Mouse (Mus musculus) midbrain, embryonic 16.5 days (tissue): ENCODE data around the gene Rnf114. TPM values are rescaled to one million over a fixed set of nuclear protein-coding genes. Genes with fewer than 3 reads are reported as not detected.

Source experiments
- ATAC-seq: fragments of 200-750 bp; cut with Nextera tagmentation; 2 replicates; pipeline ENCODE4 v1.8.0; 2017; ENCODE audit warnings: moderate TSS enrichment
- H3K27ac ChIP-seq: fragments of 300-500 bp; sonication (generic); 2 replicates; pipeline ENCODE4 v1.5.1; 2014; ENCODE audit warnings: mild to moderate bottlenecking, low read length, mixed read lengths
- H3K27me3 ChIP-seq: fragments of 300-500 bp; sonication (generic); 2 replicates; pipeline ENCODE4 v1.6.1; 2014; ENCODE audit warnings: low read depth, low read length, mixed read lengths; ENCODE audit not compliant: control insufficient read depth, insufficient read depth
- H3K36me3 ChIP-seq: fragments of 300-500 bp; sonication (generic); 2 replicates; pipeline ENCODE4 v1.6.1; 2014; ENCODE audit warnings: mild to moderate bottlenecking, low read length, moderate library complexity, mixed read lengths; ENCODE audit not compliant: control insufficient read depth, insufficient read depth
- H3K4me1 ChIP-seq: fragments of 300-500 bp; sonication (generic); 2 replicates; pipeline ENCODE4 v1.6.1; 2014; ENCODE audit warnings: mild to moderate bottlenecking, low read length, mixed read lengths; ENCODE audit not compliant: control insufficient read depth, insufficient read depth
- H3K4me2 ChIP-seq: fragments of 300-500 bp; sonication (generic); 2 replicates; pipeline ENCODE4 v1.6.1; 2014; ENCODE audit warnings: mild to moderate bottlenecking, low read length, mixed read lengths
- H3K4me3 ChIP-seq: fragments of 300-500 bp; sonication (generic); 2 replicates; pipeline ENCODE4 v1.5.1; 2014; ENCODE audit warnings: low read depth, mild to moderate bottlenecking, low read length, moderate library complexity, mixed read lengths
- H3K9ac ChIP-seq: fragments of 300-500 bp; sonication (generic); 2 replicates; pipeline ENCODE4 v1.6.1; 2014; ENCODE audit warnings: low read depth, low read length, mixed read lengths
- H3K9me3 ChIP-seq: fragments of 300-500 bp; sonication (generic); replicated peaks from 2 replicates; pipeline ENCODE4 v1.6.1; 2014; ENCODE audit warnings: mild to moderate bottlenecking, low read length, mixed read lengths; ENCODE audit not compliant: control insufficient read depth, poor library complexity, severe bottlenecking
- WGBS: fragments of 180-500 bp; shearing (Covaris S2); extraction: QIAGEN DNeasy Blood & Tissue Kit; methylation state at CpG from one replicate; pipeline ENCODE4 v1.1.7; 2014; 5-methylcytosine and 5-hydroxymethylcytosine counted together
- polyA plus RNA-seq: library from polyadenylated mRNA; unstranded; fragments of >200 nt; fragmentation: Nextera tagmentation; extraction: Ambion mirVana; gene quantifications from 2 replicates; pipeline ENCODE4 v1.2.1, GENCODE M21; 2015

The Rnf114 gene
- polyA plus RNA-seq, 1 experiment from 2014 or later: 111 TPM

DNA sequence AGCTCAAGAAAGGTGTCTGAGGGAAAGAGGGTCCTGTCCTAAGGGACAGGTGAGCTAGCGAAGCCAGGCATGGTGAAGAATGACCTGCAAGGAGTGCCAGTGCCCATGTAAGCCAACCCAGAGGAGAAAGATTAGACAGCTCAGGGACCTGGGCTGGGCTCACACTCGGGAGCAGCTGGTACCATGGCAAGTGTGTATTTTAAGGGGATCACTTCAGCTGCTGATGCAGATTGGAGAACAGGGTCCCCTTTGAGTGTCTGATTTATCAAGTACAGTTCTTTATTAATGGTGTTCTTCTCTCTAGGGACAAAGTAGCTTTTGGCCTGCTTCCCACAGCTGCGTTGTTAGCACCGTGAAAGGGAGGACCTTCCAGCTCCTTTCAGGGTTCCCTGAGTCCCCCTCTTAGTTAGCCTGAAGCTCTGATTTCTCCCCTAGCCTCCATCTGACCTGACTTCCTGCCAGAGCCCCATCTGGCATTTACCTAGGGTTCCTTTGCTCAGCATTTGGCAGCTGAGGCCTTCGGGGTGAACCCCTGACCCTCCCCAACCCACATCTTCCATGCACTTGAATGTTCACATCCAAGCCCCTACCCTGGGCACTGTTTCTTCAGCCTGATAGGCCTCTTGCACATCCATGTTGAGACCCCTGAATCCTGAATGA is 36.0 kb upstream of the Rnf114 start:
- H3K9me3 ChIP-seq: no peaks in the 10 kb centered on the region
- H3K4me3 ChIP-seq: no peak overlapping the region
- H3K9ac ChIP-seq: no peak overlapping the region
- 89% methylated on average over 5 of the region's 5 CpGs for WGBS
- H3K27ac ChIP-seq: no peak overlapping the region
- no peak overlapping the region for H3K4me2 ChIP-seq
- peaks cover 23% of the 10 kb centered on the region; the same call in 1 of the 2 replicates for H3K36me3 ChIP-seq
- no peaks in the 10 kb centered on the region for H3K27me3 ChIP-seq
- ATAC-seq: no peak
- no peaks in the 10 kb centered on the region for H3K4me1 ChIP-seq

DNA sequence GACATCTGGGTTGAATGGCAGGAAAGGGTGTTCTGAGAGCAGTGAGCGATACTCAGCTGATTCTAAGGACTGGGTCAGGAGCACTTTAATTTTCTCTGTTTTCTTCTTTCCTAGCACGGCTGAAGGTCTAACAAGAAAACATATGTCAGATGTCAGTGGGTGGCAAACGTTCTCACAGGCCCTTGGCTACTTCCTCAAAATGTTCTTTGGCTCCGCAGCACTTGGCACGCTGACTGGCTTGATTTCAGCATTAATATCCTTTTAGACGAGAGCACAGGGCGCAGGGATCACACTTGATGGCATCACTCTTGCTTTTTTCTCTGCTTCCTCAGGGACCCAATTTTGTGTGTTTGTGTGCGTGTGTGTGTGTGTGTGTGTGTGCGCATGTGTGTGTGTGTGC is 35.2 kb upstream of the Rnf114 start:
- H3K4me2 ChIP-seq: no peak overlapping the region
- ATAC-seq: no peak
- no peak overlapping the region for H3K4me3 ChIP-seq
- H3K4me1 ChIP-seq: no peaks in the 10 kb centered on the region
- no peaks in the 10 kb centered on the region for H3K9me3 ChIP-seq
- H3K27me3 ChIP-seq: no peaks in the 10 kb centered on the region
- peaks cover 23% of the 10 kb centered on the region; the same call in 1 of the 2 replicates for H3K36me3 ChIP-seq
- H3K27ac ChIP-seq: no peak overlapping the region
- H3K9ac ChIP-seq: no peak overlapping the region
- 90% methylated on average over 9 of the region's 9 CpGs for WGBS

DNA sequence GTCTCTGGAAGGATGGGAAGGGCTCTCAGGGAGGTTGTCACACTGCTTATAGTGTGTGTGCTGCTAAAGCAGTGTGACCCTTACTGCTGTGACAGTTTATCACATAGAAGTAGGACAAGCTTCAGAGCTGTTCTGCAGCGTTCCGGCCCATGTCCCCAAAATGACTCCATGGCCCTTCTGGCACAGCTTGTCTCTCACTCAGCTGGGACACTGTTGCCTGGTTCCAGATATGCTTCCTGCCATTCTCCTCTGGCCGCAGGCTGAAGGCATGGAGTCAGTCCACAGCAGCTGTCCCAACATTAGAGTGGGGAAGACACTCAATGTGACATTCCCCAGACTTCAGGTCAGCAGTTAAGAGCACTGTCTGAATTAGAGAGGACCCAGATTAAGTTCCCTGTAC is 33.9 kb upstream of the Rnf114 start:
- H3K4me2 ChIP-seq: no peak overlapping the region
- H3K27me3 ChIP-seq: no peaks in the 10 kb centered on the region
- no peak overlapping the region for H3K27ac ChIP-seq
- H3K9ac ChIP-seq: no peak overlapping the region
- no peak for ATAC-seq
- no peaks in the 10 kb centered on the region for H3K4me1 ChIP-seq
- H3K9me3 ChIP-seq: no peaks in the 10 kb centered on the region
- no peak overlapping the region for H3K4me3 ChIP-seq
- 93% methylated on average over 3 of the region's 3 CpGs for WGBS
- H3K36me3 ChIP-seq: peaks cover 19% of the 10 kb centered on the region; the same call in 1 of the 2 replicates

GRCm38 (mm10) chr2:167459071-167459865 is 33.2 kb upstream of the Rnf114 start:
- Histone ChIP-seq H3K4me3 (no peak overlapping the region), H3K4me1 (no peaks in the 10 kb centered on the region), H3K27ac (no peak overlapping the region), H3K9me3 (no peaks in the 10 kb centered on the region), H3K27me3 (no peaks in the 10 kb centered on the region), H3K36me3 (peaks cover 13% of the 10 kb centered on the region; the same call in 1 of the 2 replicates), H3K9ac (no peak overlapping the region), H3K4me2 (no peak overlapping the region)
- WGBS: 98% methylated on average over 6 of the region's 6 CpGs
- ATAC-seq: no peak

GRCm38 (mm10) chr2:167462954-167463353 is 29.5 kb upstream of the Rnf114 start:
- no peak overlapping the region for H3K9ac ChIP-seq
- H3K36me3 ChIP-seq: peaks cover 16% of the 10 kb centered on the region; the same call in 1 of the 2 replicates
- WGBS: 61% methylated on average over 6 of the region's 6 CpGs
- H3K9me3 ChIP-seq: no peaks in the 10 kb centered on the region
- no peak for ATAC-seq
- no peak overlapping the region for H3K4me3 ChIP-seq
- H3K4me1 ChIP-seq: no peaks in the 10 kb centered on the region
- no peak overlapping the region for H3K4me2 ChIP-seq
- H3K27ac ChIP-seq: no peak overlapping the region
- no peaks in the 10 kb centered on the region for H3K27me3 ChIP-seq

DNA sequence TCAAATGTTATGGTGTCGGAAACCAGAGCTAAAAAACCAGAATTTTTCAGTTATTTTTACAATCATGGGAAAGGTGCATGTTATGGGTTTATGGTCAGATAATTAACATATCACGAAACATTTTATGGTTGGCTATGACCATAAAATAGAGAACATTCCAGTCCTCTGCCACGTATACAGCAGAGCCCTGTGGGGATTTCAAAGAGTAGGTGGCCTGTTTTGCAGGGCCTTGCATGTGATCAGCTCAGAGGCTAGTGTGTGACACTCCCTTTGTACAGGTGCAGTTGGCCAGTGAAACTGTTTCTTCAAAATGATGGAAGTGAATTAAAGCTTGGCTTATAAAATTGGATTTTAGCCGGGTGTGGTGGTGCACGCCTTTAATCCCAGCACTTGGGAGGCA is 28.6 kb upstream of the Rnf114 start:
- H3K36me3 ChIP-seq: peaks cover 14% of the 10 kb centered on the region; the same call in 1 of the 2 replicates
- H3K4me3 ChIP-seq: no peak overlapping the region
- H3K27me3 ChIP-seq: no peaks in the 10 kb centered on the region
- H3K4me2 ChIP-seq: no peak overlapping the region
- H3K9ac ChIP-seq: no peak overlapping the region
- no peaks in the 10 kb centered on the region for H3K9me3 ChIP-seq
- H3K27ac ChIP-seq: no peak overlapping the region
- ATAC-seq: no peak
- no peaks in the 10 kb centered on the region for H3K4me1 ChIP-seq
- WGBS: 96% methylated on average over 5 of the region's 5 CpGs

DNA sequence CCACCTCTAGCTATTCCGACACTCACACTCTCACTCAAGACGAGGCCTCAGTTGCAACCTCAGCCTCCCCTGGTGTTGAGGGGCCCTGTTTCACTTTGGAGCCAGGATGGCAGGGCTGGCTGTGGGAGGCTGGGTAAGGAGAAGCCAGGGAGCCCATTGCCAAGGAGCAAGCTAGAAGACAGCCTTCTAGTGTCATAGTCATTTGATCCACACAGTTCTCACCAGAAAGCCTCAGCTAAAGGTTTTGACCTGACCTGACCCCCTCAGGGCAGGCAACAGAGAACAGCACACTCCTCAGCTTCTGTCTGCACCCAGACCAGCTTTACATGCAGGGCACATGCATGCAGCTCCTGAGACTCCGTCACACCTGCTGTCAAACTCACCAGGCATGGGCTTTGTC is 26.5 kb upstream of the Rnf114 start:
- ATAC-seq: no peak
- WGBS: 90% methylated on average over 3 of the region's 3 CpGs
- Histone ChIP-seq H3K4me1 (no peaks in the 10 kb centered on the region), H3K27ac (no peak overlapping the region), H3K27me3 (no peaks in the 10 kb centered on the region), H3K36me3 (peaks cover 13% of the 10 kb centered on the region; the same call in 1 of the 2 replicates), H3K9me3 (no peaks in the 10 kb centered on the region), H3K9ac (no peak overlapping the region), H3K4me2 (no peak overlapping the region), H3K4me3 (no peak overlapping the region)

GRCm38 (mm10) chr2:167467214-167467613 is 25.2 kb upstream of the Rnf114 start:
- Histone ChIP-seq H3K9ac (no peak overlapping the region), H3K9me3 (no peaks in the 10 kb centered on the region), H3K27me3 (no peaks in the 10 kb centered on the region), H3K4me1 (no peaks in the 10 kb centered on the region), H3K36me3 (peaks cover 20% of the 10 kb centered on the region; the same call in 1 of the 2 replicates), H3K27ac (no peak overlapping the region), H3K4me2 (no peak overlapping the region), H3K4me3 (no peak overlapping the region)
- ATAC-seq: no peak
- 87% methylated on average over 5 of the region's 5 CpGs for WGBS

- H3K9ac ChIP-seq: no peak overlapping the region
- no peak overlapping the region for H3K4me3 ChIP-seq
- no peaks in the 10 kb centered on the region for H3K9me3 ChIP-seq
- peaks cover 20% of the 10 kb centered on the region; the same call in 1 of the 2 replicates for H3K36me3 ChIP-seq
- H3K4me2 ChIP-seq: no peak overlapping the region
- no peaks in the 10 kb centered on the region for H3K4me1 ChIP-seq
- ATAC-seq: no peak
- WGBS: 79% methylated on average over 6 of the region's 6 CpGs
- H3K27me3 ChIP-seq: no peaks in the 10 kb centered on the region
- H3K27ac ChIP-seq: no peak overlapping the region
Measured at GRCm38 (mm10) chr2:167468444-167468843, 24.0 kb upstream of the Rnf114 start.
